Mouse (Mus musculus) hindbrain, embryonic 11.5 days (tissue): Measurements from ENCODE around the gene Trim44. TPM values are rescaled to one million over a fixed set of nuclear protein-coding genes. Genes with fewer than 3 reads are reported as not detected.

Experiments used
- ATAC-seq: fragments of 200-750 bp; cut with Nextera tagmentation; 2 replicates; pipeline ENCODE4 v1.8.0; 2017; ENCODE audit warnings: mild to moderate bottlenecking, moderate TSS enrichment, moderate library complexity; ENCODE audit not compliant: low FRiP score
- DNase-seq: peaks from one replicate; pipeline ENCODE4 v3.0.0-alpha.2; 2015; ENCODE audit warnings: low spot score
- H3K27ac ChIP-seq: fragments of 300-500 bp; sonication (generic); 2 replicates; pipeline ENCODE4 v1.5.1; 2014; ENCODE audit warnings: mild to moderate bottlenecking, low read depth, low read length
- H3K27me3 ChIP-seq: fragments of 300-500 bp; sonication (generic); 2 replicates; pipeline ENCODE4 v1.6.1; 2014; ENCODE audit warnings: mild to moderate bottlenecking, low read length, moderate library complexity, mixed read lengths; ENCODE audit not compliant: control insufficient read depth, insufficient read depth
- H3K36me3 ChIP-seq: fragments of 300-500 bp; sonication (generic); 2 replicates; pipeline ENCODE4 v1.6.1; 2014; ENCODE audit warnings: mild to moderate bottlenecking, low read length, moderate library complexity, mixed read lengths; ENCODE audit not compliant: control insufficient read depth, insufficient read depth
- H3K4me1 ChIP-seq: fragments of 300-500 bp; sonication (generic); replicated peaks from 2 replicates; pipeline ENCODE4 v1.6.1; 2014; ENCODE audit warnings: low read length, mixed read lengths; ENCODE audit not compliant: control insufficient read depth, insufficient read depth
- H3K4me2 ChIP-seq: fragments of 300-500 bp; sonication (generic); replicated peaks from 2 replicates; pipeline ENCODE4 v1.6.1; 2014; ENCODE audit warnings: mild to moderate bottlenecking, low read depth, low read length
- H3K4me3 ChIP-seq: fragments of 300-500 bp; sonication (generic); 2 replicates; pipeline ENCODE4 v1.5.1; 2014; ENCODE audit warnings: low read depth, low read length
- H3K9ac ChIP-seq: fragments of 300-500 bp; sonication (generic); 2 replicates; pipeline ENCODE4 v1.6.1; 2014; ENCODE audit warnings: low read depth, low read length
- H3K9me3 ChIP-seq: fragments of 300-500 bp; sonication (generic); 2 replicates; pipeline ENCODE4 v1.6.1; 2016; ENCODE audit warnings: low read length; ENCODE audit not compliant: control insufficient read depth
- WGBS: fragments of 180-500 bp; shearing (Covaris S2); extraction: QIAGEN DNeasy Blood & Tissue Kit; methylation state at CpG from one replicate; pipeline ENCODE4 v1.1.7; 2014; 5-methylcytosine and 5-hydroxymethylcytosine counted together
- polyA plus RNA-seq: library from polyadenylated mRNA; unstranded; fragments of >200 nt; fragmentation: Nextera tagmentation; extraction: Ambion mirVana; gene quantifications from 2 replicates; pipeline ENCODE4 v1.2.1, GENCODE M21; 2014

Gene Trim44
- polyA plus RNA-seq, 1 experiment from 2014 or later: 44.3 TPM

- ATAC-seq (no peak), DNase-seq (no peak)
- no peaks in the 10 kb centered on the region for H3K9me3 ChIP-seq
- H3K36me3 ChIP-seq: no peaks in the 10 kb centered on the region
- no peak overlapping the region for H3K27ac ChIP-seq
- H3K4me3 ChIP-seq: no peak overlapping the region
- WGBS: 90% methylated on average over 7 of the region's 7 CpGs
- H3K27me3 ChIP-seq: no peaks in the 10 kb centered on the region
- no peak overlapping the region for H3K4me2 ChIP-seq
- H3K9ac ChIP-seq: no peak overlapping the region
- H3K4me1 ChIP-seq: no peaks in the 10 kb centered on the region
These were observed 134.3 kb downstream of the Trim44 start for GRCm38 (mm10) chr2:102273280-102273679.

GRCm38 (mm10) chr2:102267582-102268339 lies 139.9 kb downstream of the Trim44 start:
- DNase-seq (no peak), ATAC-seq (no peak)
- no peaks in the 10 kb centered on the region for H3K9me3 ChIP-seq
- 69% methylated on average over 13 of the region's 13 CpGs for WGBS
- no peak overlapping the region for H3K9ac ChIP-seq
- H3K4me2 ChIP-seq: no peak overlapping the region
- H3K4me1 ChIP-seq: no peaks in the 10 kb centered on the region
- H3K27me3 ChIP-seq: no peaks in the 10 kb centered on the region
- H3K4me3 ChIP-seq: no peak overlapping the region
- H3K27ac ChIP-seq: no peak overlapping the region
- no peaks in the 10 kb centered on the region for H3K36me3 ChIP-seq

GRCm38 (mm10) chr2:102266911-102267310 lies 140.7 kb downstream of the Trim44 start:
- H3K9me3 ChIP-seq: no peaks in the 10 kb centered on the region
- no peak overlapping the region for H3K4me2 ChIP-seq
- DNase-seq (no peak), ATAC-seq (no peak)
- no peak overlapping the region for H3K27ac ChIP-seq
- H3K27me3 ChIP-seq: no peaks in the 10 kb centered on the region
- H3K4me1 ChIP-seq: no peaks in the 10 kb centered on the region
- no peaks in the 10 kb centered on the region for H3K36me3 ChIP-seq
- whole genome bisulfite sequencing: 96% methylated on average over 3 of the region's 3 CpGs
- no peak overlapping the region for H3K9ac ChIP-seq
- H3K4me3 ChIP-seq: no peak overlapping the region

GRCm38 (mm10) chr2:102259139-102259538 lies 148.5 kb downstream of the Trim44 start:
- peaks cover 3% of the 10 kb centered on the region for H3K27me3 ChIP-seq
- H3K4me2 ChIP-seq: no peak overlapping the region
- no peaks in the 10 kb centered on the region for H3K36me3 ChIP-seq
- WGBS: 26% methylated on average over 13 of the region's 13 CpGs
- DNase-seq (peak; percentile 40), ATAC-seq (no peak)
- H3K9ac ChIP-seq: no peak overlapping the region
- no peaks in the 10 kb centered on the region for H3K9me3 ChIP-seq
- H3K27ac ChIP-seq: no peak overlapping the region
- peaks cover 7% of the 10 kb centered on the region; the same call in 1 of the 2 replicates for H3K4me1 ChIP-seq
- no peak overlapping the region for H3K4me3 ChIP-seq

GRCm38 (mm10) chr2:102258682-102259081 lies 148.9 kb downstream of the Trim44 start:
- no peak overlapping the region for H3K27ac ChIP-seq
- DNase-seq (peak; percentile 25), ATAC-seq (no peak)
- no peaks in the 10 kb centered on the region for H3K9me3 ChIP-seq
- no peak overlapping the region for H3K4me2 ChIP-seq
- H3K36me3 ChIP-seq: no peaks in the 10 kb centered on the region
- no peak overlapping the region for H3K4me3 ChIP-seq
- peaks cover 3% of the 10 kb centered on the region for H3K27me3 ChIP-seq
- 32% methylated on average over 8 of the region's 8 CpGs for WGBS
- no peak overlapping the region for H3K9ac ChIP-seq
- peaks cover 7% of the 10 kb centered on the region; the same call in 1 of the 2 replicates for H3K4me1 ChIP-seq

GRCm38 (mm10) chr2:102257964-102258605 lies 149.5 kb downstream of the Trim44 start:
- H3K9me3 ChIP-seq: no peaks in the 10 kb centered on the region
- H3K9ac ChIP-seq: 0 out of 2 replicates have a peak overlapping the region, but pooled peaks have one; percentile 15
- H3K27ac ChIP-seq: no peak overlapping the region
- no peaks in the 10 kb centered on the region for H3K36me3 ChIP-seq
- H3K4me3 ChIP-seq: no peak overlapping the region
- DNase-seq (peak; percentile 40), ATAC-seq (0 out of 2 replicates have a peak, but pooled peaks have one; percentile 33)
- peaks cover 3% of the 10 kb centered on the region for H3K27me3 ChIP-seq
- peak overlapping the region; percentile 29; the same call in 1 of the 2 replicates for H3K4me2 ChIP-seq
- peaks cover 7% of the 10 kb centered on the region; the same call in 1 of the 2 replicates for H3K4me1 ChIP-seq
- WGBS: 2% methylated on average over 12 of the region's 12 CpGs

GRCm38 (mm10) chr2:102256591-102257335 lies 150.9 kb downstream of the Trim44 start:
- WGBS: 78% methylated on average over 5 of the region's 5 CpGs
- Histone ChIP-seq H3K4me3 (no peak overlapping the region), H3K9me3 (no peaks in the 10 kb centered on the region), H3K36me3 (no peaks in the 10 kb centered on the region), H3K27me3 (peaks cover 3% of the 10 kb centered on the region), H3K4me2 (no peak overlapping the region), H3K9ac (no peak overlapping the region), H3K27ac (no peak overlapping the region), H3K4me1 (peaks cover 7% of the 10 kb centered on the region; the same call in 1 of the 2 replicates)
- no peak for DNase-seq
- ATAC-seq: no peak

- DNase-seq (no peak), ATAC-seq (no peak)
- WGBS: 81% methylated on average over 3 of the region's 3 CpGs
- Histone ChIP-seq H3K4me1 (peaks cover 7% of the 10 kb centered on the region; the same call in 1 of the 2 replicates), H3K9ac (no peak overlapping the region), H3K27ac (no peak overlapping the region), H3K4me3 (no peak overlapping the region), H3K9me3 (no peaks in the 10 kb centered on the region), H3K4me2 (no peak overlapping the region), H3K36me3 (no peaks in the 10 kb centered on the region), H3K27me3 (peaks cover 3% of the 10 kb centered on the region)
These were observed 151.5 kb downstream of the Trim44 start for GRCm38 (mm10) chr2:102256100-102256499.
